Mouse (Mus musculus) C2C12 (cell line): ENCODE results near the gene Smok3a.

Source experiments
- CTCF ChIP-seq: IDR thresholded peaks from one replicate; pipeline ENCODE4 v1.5.1; 2011; ENCODE audit not compliant: control insufficient read depth, insufficient read depth, insufficient read length
- FOSL1 ChIP-seq: IDR thresholded peaks from one replicate; pipeline ENCODE4 v1.8.0; 2011; ENCODE audit warnings: mild to moderate bottlenecking, low read length; ENCODE audit not compliant: poor library complexity, insufficient read depth, severe bottlenecking
- MAX ChIP-seq: IDR thresholded peaks from one replicate; pipeline ENCODE4 v1.6.1; 2011; ENCODE audit warnings: mild to moderate bottlenecking, control low read depth

DNA sequence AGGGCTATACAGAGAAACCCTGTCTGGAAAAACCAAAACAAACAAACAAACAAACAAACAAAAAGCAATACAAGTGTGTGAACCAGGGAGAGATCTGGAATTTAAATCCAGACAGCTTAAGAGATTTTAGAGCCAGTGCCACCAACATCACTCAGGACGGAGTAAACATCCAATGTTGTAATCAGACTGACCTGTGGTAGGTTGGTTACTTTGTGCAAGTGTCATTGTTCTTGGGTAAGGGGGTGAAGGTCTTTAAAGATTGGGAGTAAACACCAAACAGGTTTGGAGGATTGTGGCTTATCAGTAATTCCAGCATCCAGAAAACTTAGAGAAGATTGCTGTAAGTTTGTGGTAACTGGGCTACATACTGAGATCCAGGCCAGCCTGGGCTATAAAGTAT lies 34.7 kb upstream of the Smok3a start:
- TF ChIP-seq MAX (no peak), CTCF (no peak), FOSL1 (no peak)
